Mouse (Mus musculus): ENCODE data around the gene Atp13a4. TPM values are rescaled to one million over a fixed set of nuclear protein-coding genes. Genes with fewer than 3 reads are reported as not detected.

The Atp13a4 gene
- polyA plus RNA-seq, 1 experiment, result not detected

DNA sequence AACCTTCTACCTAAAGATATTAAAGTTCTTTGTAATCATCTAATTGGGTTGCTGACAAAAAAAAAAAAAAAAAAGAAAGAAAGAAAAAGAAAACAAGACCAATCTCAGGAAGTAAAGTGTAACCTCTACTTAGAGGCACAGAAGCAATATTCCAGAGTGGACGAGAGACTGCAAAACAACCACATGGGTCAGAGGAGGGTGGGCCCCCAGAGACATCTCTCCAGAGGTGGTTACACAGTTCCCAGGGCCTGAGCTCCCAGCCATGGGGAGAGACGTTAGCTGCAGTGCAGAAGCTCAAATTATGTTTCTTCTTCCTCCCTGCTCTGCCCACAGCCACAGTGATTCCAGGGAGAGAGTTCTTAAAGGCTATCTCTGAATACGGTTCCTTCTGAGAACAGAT lies 102.5 kb downstream of the Atp13a4 start:
- Histone ChIP-seq H3K4me3 (ENCODE audit: low read depth, low read length) (no peak overlapping the region), H3K4me1 (ENCODE audit: control insufficient read depth, insufficient read depth, insufficient read length, low read length) (no peaks in the 10 kb centered on the region), H3K27ac (ENCODE audit: insufficient read depth, low read depth, low read length) (no peak overlapping the region), H3K36me3 (ENCODE audit: control insufficient read depth, insufficient read depth, low read length) (no peaks in the 10 kb centered on the region), H3K27me3 (ENCODE audit: control insufficient read depth, insufficient read depth, low read length) (no peaks in the 10 kb centered on the region)
- TF ChIP-seq POLR2A (IDR thresholded peaks at IDR 0.05; ENCODE audit: low read depth, low read length), result no peak
- TF ChIP-seq CTCF (IDR thresholded peaks at IDR 0.05; ENCODE audit: extremely low read depth, insufficient read length, insufficient replicate concordance, low read depth, low read length), result no peak
- WGBS, result 56% methylated on average over 3 of the region's 3 CpGs

DNA sequence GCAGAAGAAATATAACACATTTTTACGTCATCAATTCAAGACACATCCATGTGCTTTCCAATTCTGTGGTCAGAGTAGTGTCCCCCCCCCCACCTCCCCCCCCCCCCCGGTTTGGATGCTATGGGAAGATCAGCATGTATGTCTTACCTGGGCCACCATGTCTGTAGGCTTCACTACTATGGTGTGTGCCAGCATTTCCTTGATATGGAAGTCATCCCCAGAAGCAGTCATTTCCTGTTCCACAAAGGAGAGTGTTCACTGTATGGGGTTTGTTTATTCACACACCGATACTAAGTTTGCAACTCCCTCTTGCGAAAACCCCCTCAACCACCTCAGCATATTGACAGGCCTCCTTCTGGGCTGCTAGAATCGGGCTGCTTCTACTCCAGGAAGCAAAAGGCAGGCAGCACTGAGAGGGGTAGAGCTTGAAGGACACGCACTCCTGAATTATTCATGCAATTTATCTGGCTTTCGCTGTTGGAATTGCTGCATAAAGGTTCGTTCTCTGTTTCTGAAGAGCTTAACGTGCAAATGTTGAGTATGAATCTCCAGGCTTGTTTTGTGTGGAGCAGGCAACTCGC lies 103.2 kb downstream of the Atp13a4 start:
- Histone ChIP-seq H3K4me1 (ENCODE audit: control insufficient read depth, insufficient read depth, insufficient read length, low read length) (no peaks in the 10 kb centered on the region), H3K27ac (ENCODE audit: insufficient read depth, low read depth, low read length) (no peak overlapping the region), H3K4me3 (ENCODE audit: low read depth, low read length) (no peak overlapping the region), H3K36me3 (ENCODE audit: control insufficient read depth, insufficient read depth, low read length) (no peaks in the 10 kb centered on the region), H3K27me3 (ENCODE audit: control insufficient read depth, insufficient read depth, low read length) (no peaks in the 10 kb centered on the region)
- TF ChIP-seq CTCF (IDR thresholded peaks at IDR 0.05; ENCODE audit: extremely low read depth, insufficient read length, insufficient replicate concordance, low read depth, low read length), result no peak
- no peak for TF ChIP-seq POLR2A (IDR thresholded peaks at IDR 0.05; ENCODE audit: low read depth, low read length)
- 70% methylated on average over 9 of the region's 10 CpGs for WGBS

DNA sequence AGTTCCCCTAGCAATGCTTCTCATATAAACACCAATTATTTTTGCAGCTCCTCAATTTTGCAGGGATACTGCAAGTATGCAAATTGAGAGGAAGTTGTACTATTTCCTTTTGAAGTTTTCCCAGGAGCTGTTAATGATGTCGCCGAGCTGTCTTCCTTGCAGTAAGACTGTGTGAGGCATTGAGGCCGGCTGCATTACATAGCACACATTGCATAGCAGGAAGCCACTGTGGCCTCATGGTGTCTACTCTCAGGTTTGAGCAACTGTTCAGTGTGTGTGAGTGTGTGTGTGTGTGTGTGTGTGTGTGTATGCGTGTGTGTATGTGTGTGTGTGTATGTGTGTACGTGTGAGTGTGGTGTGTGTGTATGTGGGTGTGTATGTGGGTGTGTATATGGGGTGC lies 106.6 kb downstream of the Atp13a4 start:
- Histone ChIP-seq H3K4me3 (ENCODE audit: low read depth, low read length) (no peak overlapping the region), H3K27me3 (ENCODE audit: control insufficient read depth, insufficient read depth, low read length) (no peaks in the 10 kb centered on the region), H3K4me1 (ENCODE audit: control insufficient read depth, insufficient read depth, insufficient read length, low read length) (no peaks in the 10 kb centered on the region), H3K36me3 (ENCODE audit: control insufficient read depth, insufficient read depth, low read length) (no peaks in the 10 kb centered on the region), H3K27ac (ENCODE audit: insufficient read depth, low read depth, low read length) (no peak overlapping the region)
- WGBS, result 65% methylated on average over 5 of the region's 5 CpGs
- TF ChIP-seq POLR2A (IDR thresholded peaks at IDR 0.05; ENCODE audit: low read depth, low read length), result no peak
- no peak for TF ChIP-seq CTCF (IDR thresholded peaks at IDR 0.05; ENCODE audit: extremely low read depth, insufficient read length, insufficient replicate concordance, low read depth, low read length)

DNA sequence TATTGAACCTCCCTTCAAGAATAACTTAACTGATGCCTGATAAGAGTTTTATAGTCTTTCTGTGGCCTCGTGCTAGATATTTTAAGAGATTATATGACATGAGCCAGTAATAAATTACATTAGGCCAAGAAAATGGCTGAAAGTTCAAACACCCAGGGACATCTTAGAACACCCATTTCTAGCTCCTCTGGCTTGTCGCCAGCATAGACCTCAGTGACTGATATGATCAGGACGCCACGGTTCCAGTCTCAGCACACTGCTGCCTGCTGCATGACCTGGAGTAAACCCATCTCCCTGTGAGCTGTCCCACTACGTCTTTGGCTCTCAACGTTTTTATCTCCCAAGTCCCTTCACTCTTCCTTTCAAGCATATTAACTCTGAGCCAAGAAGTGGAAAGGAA lies 108.9 kb downstream of the Atp13a4 start:
- Histone ChIP-seq H3K36me3 (ENCODE audit: control insufficient read depth, insufficient read depth, low read length) (no peaks in the 10 kb centered on the region), H3K4me1 (ENCODE audit: control insufficient read depth, insufficient read depth, insufficient read length, low read length) (no peaks in the 10 kb centered on the region), H3K27ac (ENCODE audit: insufficient read depth, low read depth, low read length) (no peak overlapping the region), H3K27me3 (ENCODE audit: control insufficient read depth, insufficient read depth, low read length) (no peaks in the 10 kb centered on the region), H3K4me3 (ENCODE audit: low read depth, low read length) (no peak overlapping the region)
- TF ChIP-seq POLR2A (IDR thresholded peaks at IDR 0.05; ENCODE audit: low read depth, low read length) (no peak), CTCF (IDR thresholded peaks at IDR 0.05; ENCODE audit: extremely low read depth, insufficient read length, insufficient replicate concordance, low read depth, low read length) (no peak)
- WGBS, result 36% methylated on average over 6 of the region's 6 CpGs

DNA sequence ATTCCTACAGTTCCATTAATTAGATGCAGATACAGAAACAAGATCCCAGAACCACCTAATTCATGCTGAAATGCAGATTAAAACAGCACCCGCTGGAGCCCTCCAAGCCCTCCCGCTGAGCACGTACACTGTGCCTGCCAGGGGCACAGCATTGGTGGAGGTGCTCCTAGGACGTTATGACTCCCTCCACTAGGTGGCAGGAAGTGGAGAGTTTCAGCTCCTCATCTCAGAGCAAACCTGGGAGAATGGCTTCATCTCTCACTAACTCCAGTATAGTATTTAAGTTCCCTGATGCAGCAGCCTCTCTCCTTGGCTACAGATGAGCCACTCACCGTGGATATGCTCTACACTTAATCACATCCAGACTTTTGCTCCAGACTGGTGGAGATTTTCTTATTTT lies 110.0 kb downstream of the Atp13a4 start:
- Histone ChIP-seq H3K4me1 (ENCODE audit: control insufficient read depth, insufficient read depth, insufficient read length, low read length) (no peaks in the 10 kb centered on the region), H3K4me3 (ENCODE audit: low read depth, low read length) (no peak overlapping the region), H3K36me3 (ENCODE audit: control insufficient read depth, insufficient read depth, low read length) (no peaks in the 10 kb centered on the region), H3K27ac (ENCODE audit: insufficient read depth, low read depth, low read length) (no peak overlapping the region), H3K27me3 (ENCODE audit: control insufficient read depth, insufficient read depth, low read length) (no peaks in the 10 kb centered on the region)
- TF ChIP-seq POLR2A (IDR thresholded peaks at IDR 0.05; ENCODE audit: low read depth, low read length), result no peak
- TF ChIP-seq CTCF (IDR thresholded peaks at IDR 0.05; ENCODE audit: extremely low read depth, insufficient read length, insufficient replicate concordance, low read depth, low read length), result peak; percentile 17; the same call in 1 of the 2 replicates
- 12% methylated on average over 5 of the region's 5 CpGs for WGBS

DNA sequence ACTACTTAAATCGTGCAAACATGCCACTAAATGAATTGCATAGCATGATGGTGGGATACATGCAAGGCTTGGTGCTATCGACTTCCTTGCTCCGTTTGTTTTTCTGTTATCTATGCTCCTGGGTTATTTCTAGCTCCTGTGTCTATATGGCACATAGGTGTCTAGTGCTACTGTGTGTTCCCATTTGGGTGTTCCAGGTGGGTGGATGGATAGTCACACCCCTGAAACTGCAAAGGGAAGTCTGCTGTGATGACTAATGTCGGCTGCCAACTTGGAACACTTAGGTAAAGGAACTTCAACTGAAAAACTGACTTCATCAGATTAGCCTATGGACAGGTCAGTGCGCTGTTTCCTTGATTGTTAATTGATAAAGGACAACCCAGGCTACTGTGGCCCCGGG lies 129.8 kb downstream of the Atp13a4 start:
- H3K4me3 ChIP-seq (ENCODE audit: low read depth, low read length), result no peak overlapping the region
- H3K27me3 ChIP-seq (ENCODE audit: control insufficient read depth, insufficient read depth, low read length), result no peaks in the 10 kb centered on the region
- WGBS, result 70% methylated on average over 6 of the region's 6 CpGs
- TF ChIP-seq POLR2A (IDR thresholded peaks at IDR 0.05; ENCODE audit: low read depth, low read length), result no peak
- TF ChIP-seq CTCF (IDR thresholded peaks at IDR 0.05; ENCODE audit: extremely low read depth, insufficient read length, insufficient replicate concordance, low read depth, low read length), result no peak
- no peaks in the 10 kb centered on the region for H3K4me1 ChIP-seq (ENCODE audit: control insufficient read depth, insufficient read depth, insufficient read length, low read length)
- H3K36me3 ChIP-seq (ENCODE audit: control insufficient read depth, insufficient read depth, low read length), result no peaks in the 10 kb centered on the region
- H3K27ac ChIP-seq (ENCODE audit: insufficient read depth, low read depth, low read length), result no peak overlapping the region

DNA sequence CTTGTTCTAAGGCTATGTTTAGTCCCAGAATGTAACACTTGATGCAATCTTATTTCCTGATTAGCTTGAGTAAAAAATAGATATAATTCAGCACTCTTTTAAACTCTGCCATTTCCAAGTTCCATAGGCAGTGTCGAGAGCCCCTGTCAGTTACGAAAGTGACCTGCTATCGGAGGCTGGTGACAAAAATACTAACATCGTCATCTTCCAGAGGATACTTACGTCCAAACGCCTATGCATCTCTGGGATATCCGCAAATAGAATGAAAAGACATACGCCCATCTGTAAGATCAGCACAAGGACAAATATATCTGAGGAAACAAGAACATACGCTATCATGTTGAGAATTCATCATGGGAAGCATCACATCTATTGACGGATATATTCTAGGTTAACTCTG lies 137.3 kb downstream of the Atp13a4 start:
- H3K27ac ChIP-seq (ENCODE audit: insufficient read depth, low read depth, low read length), result no peak overlapping the region
- H3K36me3 ChIP-seq (ENCODE audit: control insufficient read depth, insufficient read depth, low read length), result no peaks in the 10 kb centered on the region
- 90% methylated on average over 10 of the region's 10 CpGs for WGBS
- H3K27me3 ChIP-seq (ENCODE audit: control insufficient read depth, insufficient read depth, low read length), result no peaks in the 10 kb centered on the region
- no peak overlapping the region for H3K4me3 ChIP-seq (ENCODE audit: low read depth, low read length)
- TF ChIP-seq POLR2A (IDR thresholded peaks at IDR 0.05; ENCODE audit: low read depth, low read length) (no peak), CTCF (IDR thresholded peaks at IDR 0.05; ENCODE audit: extremely low read depth, insufficient read length, insufficient replicate concordance, low read depth, low read length) (no peak)
- H3K4me1 ChIP-seq (ENCODE audit: control insufficient read depth, insufficient read depth, insufficient read length, low read length), result no peaks in the 10 kb centered on the region
